Mouse (Mus musculus) CD8-positive naive resting alpha-beta T cell, adult 2 months (primary cell): ENCODE results near the gene Slc30a2.
"Not testable (repeated sequence)": the region's sequence is repeated elsewhere in the genome, so short reads cannot be mapped to it uniquely, and the experiment has no call there.

Experiments
- DNase-seq, 2 experiments: peaks; one replicate each; pipeline ENCODE4 v3.0.0; 2022; ENCODE audit warnings: low read depth in 2 of 2, low spot score in 2 of 2

Slc30a2 gene

DNA sequence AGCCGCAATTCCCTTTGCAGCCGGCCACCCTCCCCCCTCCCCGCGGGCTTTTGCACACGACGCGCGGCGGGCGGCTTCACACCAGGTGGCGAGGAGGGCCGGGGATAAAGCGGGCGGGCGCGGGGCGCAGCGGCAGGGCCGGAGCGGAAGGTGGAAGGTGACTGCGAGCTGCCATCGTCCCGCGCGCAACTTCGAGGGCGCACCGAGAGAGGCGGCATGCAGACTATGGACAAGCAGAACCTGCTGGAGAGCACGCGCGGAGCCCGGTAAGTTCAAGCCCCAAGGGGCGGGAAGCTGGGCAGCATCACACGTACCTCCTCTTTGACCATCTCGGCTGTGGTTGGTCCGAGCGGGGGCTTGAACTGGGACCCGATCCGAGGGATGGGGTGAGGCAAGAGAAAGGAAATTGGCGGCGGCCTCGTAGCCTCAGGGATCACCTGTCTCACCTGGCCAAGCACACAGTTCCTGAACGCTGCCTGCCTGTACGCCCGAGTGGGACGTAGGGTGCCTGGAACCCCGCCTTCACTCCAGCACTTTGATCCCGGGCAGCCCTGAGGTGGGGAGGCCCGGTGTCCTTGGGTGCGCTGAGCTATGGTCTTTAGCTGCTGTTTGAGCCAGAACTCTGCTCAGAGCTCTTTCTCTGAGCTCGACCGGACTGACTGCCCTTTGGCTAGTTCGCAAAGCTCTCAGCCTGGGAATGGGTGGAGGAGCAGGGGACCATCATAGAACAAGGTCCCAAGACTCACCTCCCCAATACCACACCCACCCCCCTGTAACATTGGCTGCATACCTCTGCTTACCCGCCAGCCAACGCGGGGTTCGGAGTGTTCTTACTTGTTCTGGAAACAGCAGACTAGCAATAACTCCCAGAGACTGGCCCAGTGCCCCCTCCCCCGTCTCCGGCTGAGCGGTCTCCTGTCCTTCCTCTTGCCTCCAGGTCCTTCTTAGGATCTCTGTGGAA, at the start of gene Slc30a2:
TSS of gene Slc30a2 (plus strand) at position 111 of the 961 bp plus-strand sequence.
- DNase-seq = no peak

DNA sequence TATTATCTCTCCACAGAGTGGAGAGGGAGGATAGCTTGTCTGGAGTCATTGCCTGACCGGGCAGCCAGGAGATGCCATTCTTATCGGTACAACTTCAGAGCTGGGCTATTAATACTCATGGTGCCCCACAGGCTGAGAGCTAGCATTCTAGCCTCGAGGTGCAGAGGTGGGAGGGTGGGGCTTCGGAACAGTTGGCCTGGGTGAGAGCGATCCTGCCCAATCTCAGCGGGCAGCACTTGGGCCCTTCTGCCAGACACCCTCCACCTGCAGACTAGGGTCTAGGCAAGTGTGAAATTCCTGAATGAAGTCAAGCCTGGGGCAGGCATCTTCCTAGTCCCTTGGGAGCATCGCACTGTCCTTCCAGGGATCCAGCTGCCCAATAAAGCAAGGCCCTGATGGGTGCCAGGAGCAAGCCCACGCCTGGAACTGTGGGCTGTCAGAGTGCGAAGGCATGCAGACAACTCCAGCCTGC, 49.3 kb upstream of the Slc30a2 start:
- DNase-seq = no peak

DNA sequence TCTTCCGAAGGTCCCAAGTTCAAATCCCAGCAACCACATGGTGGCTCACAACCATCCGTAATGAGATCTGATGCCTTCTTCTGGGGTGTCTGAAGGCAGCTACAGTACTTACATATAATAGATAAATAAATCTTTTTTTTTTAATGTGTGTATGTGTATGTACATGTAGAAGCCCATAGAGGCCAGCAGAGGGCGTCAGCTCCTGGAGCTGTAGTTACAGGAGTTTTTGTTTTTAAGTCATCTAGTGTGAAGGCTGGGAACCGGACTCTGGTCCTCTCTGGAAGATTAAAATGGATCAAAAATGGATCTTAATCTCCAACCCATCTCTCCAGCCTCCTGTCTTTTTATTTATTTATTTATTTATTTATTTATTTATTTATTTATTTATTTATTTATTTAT, 46.9 kb upstream of the Slc30a2 start:
- DNase-seq = not testable (repeated sequence)

DNA sequence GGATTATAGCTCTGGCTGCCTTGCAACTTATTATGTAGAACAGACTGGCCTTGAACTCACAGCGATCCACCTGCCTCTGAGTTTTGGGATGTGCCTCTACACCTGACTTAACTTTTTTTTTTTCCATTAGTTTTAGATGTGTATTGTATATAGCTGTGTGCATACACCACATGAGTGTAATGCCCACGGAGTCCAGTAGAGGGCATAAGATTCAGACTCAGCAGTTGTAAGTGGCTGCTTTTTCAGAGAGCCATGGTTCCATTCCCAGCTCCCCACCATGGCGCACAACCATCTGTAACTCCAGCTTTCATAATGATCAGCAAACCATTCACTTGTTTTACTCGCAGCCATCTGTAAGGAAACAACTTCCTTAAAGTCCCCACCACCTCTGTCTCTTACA, 46.5 kb upstream of the Slc30a2 start:
- no peak for DNase-seq

DNA sequence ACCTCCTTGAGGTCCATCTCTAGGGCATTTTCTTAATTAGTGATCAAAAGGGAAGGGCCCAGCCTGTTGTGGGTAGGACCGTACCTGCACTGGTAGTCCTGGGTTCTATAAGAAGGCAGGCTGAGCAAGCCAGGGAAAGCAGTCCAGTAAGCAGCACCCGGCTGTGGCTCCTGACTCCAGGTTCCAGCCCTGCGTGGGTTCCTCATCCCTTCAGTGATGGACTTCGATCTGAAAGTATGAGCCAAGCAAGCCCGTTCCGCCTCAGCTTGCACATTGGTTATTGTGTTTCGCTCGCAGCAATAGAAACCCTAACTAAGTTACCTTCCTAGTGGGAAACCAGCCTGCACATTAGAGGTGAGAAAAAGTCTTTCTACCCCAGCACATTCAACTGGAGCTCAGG, 45.6 kb upstream of the Slc30a2 start:
- DNase-seq = no peak

DNA sequence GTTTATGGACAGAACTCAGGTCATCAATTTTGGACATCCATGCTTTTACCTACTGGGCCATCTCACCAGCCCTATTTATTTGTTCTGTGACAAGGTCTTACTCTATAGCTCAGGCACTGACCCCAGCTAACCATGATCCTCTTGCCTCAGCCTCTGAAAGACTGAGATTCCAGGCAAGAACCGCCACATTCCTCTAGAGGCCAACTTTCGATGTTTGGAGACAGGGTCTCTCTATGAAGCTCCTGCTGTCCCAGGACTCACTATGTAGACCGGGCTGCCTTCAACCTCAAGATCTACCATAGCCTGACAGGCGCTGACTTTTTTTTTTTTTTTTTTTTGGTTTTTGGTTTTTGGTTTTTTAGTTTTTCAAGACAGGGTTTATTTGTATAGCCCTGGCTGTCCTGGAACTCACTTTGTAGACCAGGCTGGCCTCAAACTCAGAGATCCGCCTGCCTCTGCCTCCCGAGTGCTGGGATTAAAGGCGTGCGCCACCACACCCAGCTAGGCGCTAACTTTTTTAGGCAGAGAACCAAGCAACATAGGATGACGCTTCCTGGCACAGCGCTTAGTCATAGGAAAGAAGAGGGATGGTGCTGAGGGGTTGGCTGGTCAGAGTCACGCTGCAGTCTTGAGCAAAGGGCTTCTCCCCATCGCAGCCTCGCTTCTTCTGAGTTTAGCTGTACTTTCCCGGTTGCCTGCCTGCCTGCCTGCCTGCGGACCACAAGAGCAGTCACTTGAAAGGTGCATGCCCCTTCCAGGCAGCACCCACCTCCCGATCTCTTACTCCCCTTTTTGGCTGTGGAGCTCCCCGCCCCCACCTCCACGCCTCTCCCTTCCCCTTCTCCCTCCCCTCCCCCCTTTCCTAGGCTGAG, 44.1 kb upstream of the Slc30a2 start:
- DNase-seq = no peak

DNA sequence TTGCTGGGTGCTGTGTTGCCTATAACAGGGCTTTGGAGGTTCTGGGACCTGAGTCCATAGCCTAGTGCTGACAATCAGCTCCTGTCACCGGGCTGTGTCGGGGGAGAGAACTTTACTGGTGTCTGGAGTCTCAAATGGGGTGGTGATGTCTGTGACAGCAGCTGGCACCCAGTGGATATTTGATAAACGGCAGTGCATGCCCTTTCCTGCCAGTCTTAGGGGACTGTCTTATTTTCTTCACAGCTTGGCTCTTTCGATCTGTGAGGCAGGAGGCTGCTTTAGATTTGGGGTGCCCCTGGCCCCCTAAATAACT, 43.5 kb upstream of the Slc30a2 start:
- DNase-seq = no peak

DNA sequence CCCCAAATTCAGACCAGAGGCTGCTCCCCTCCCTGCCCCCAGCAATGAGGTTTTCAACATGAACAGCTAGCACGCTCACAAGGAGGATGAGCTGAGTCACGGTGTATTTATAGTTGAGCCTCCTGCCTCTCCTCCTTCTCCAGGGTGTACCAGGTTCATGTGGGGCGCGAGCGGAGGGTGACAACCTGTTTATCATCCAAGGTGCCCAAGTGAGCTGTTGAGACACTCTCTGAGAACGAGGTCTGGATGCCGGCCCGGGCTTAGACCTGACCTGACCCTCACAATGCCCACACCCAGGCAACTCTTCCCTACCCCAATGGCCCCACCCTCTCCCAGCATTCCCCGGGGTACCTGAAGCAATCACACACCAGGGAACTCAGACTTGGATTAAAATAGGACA, 42.7 kb upstream of the Slc30a2 start:
- DNase-seq = no peak

DNA sequence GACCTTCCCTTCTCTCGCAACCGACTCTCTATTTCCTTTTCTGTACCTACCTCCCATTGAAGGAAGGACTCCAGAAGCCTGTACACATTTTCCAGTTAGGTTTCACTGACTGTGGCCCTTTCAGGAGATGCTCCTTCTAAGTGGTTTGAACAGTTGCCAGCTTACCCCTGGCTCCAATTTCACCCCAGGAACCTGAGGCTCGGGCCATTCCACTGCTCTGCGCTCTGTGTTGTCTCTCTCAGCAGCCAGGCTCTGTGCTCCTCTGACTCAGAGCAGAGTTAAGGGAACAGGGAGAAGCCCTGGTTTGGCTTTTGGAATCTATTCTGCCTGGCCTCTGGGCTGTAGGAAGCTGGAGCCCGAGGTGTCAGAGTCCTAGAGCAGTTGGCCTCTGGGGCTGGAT, 40.9 kb upstream of the Slc30a2 start:
- DNase-seq = no peak

DNA sequence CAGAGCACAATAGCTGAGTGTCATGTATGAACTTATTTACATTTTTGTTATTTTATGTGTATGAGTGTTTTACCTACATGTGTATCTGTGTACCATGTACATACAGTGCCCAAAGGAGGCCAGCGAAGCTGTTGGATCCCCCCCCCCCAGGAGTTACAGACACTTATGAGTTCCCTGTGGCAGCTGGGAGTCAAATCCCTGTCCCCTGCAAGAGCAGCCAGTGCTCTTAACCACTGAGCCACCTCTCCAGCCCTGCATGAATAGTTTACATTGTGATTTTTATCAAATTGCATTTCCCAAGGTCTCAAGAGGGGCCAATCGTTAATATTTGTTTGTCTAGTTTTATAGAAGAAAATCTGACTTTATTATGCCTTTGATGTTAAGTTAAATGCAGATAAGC, 36.0 kb upstream of the Slc30a2 start:
- DNase-seq = no peak

DNA sequence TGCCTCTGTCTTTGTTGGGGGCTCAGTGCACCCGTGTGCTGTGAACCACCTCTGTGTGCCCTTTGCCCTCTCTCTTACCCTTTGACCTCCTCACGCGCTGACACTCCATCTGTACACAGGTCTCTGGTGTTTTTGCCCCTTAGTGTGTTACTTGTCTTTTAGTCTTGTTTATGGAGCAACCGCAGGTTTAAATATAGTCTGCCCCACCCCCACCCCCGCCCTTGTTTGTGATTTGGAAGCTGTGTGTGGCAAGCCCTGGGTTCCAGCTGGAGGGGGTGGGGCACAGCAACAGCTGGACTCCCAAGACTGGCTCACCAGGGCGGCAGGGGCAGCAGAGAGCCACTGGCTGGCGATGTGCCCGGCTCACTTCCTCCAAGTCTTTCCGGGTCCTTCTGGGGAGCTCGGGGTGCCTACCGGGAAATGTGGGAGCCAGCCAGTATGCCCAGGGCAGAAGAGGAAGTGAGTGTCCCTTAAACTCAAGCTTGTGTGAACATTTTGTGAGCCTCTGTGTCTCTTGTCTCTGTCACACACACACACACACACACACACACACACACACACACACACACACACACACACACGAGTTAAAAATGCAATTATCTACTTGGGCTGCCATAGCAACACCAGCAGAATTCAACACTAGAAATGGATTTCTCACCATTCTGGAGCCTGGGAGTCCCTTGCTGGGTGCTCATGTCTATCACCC, 35.5 kb upstream of the Slc30a2 start:
- DNase-seq = no peak

DNA sequence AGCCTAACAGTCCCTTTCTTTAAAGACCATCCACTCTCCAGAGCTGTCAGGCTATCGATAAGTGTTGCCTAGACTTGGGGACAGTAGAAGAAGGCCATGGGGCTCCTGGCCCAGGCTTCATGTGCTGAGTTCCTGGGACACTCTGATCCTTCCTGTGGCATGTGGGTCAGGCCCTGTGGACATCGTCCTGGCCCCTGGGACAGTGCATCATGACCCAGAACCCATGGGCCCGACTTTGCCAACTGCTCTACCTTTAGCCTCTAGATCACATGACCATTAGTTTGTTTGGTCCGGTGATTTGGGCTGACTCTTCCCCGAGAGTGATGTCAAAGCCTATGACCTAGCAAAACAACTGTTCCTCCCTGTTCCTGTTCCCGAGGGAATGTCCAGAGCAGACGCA, 32.9 kb upstream of the Slc30a2 start:
- no peak for DNase-seq

DNA sequence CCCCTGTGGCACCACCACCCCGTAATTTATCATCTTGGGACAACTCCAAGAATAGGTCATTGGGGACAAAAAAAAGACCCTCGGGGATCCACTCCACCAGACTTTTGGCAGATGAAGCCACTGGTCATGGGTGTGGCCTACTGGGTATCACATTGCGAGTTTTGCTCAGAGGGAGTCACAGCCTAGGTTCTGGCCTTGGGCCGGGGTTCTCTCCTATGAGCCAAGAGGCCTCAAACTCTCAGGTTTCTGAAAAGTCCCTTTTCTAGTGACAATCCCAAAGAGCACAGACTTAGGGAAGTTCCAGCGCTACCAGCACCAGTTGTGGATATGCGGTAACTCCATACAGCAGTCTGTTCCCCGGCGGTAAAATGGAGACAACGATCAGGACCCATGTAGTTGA, 32.3 kb upstream of the Slc30a2 start:
- DNase-seq = no peak

DNA sequence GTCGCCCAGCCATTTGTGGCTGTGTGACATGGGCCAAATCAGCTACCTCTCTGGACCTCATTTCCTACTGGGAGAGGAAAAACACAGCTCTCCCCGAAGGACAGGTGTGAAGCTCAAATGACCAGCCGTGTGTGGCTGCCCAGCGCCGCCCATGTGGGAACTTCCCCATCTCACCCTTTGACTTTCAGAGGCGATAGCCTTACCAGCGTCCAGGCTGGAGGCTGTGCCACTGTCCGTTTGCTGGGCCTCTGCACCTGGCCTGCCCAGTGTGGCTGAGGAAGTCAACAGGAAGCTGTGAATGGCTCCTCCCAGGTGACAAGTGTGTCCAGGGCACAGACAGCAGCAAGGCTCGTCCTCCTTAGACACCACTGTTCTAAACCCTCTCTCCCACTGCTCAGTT, 31.2 kb upstream of the Slc30a2 start:
- no peak for DNase-seq

DNA sequence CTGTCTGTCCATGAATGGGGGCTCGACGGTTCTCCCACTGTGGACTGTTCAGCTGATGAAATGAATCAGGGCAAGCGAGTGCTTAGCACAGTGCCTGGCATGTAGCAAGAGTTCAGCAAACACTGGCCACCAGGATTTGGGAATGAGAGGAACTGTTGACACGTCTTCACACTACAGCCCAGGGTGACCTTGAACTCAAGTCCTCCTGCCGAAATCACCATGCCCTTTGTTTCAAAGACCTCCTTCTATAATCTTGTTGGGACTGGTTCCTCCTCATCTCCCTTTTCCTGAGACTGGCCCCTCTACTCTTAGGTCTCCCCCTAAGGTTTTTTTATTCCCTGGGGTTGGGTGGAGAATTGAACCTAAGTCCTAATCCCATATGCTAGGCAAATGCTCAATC, 30.6 kb upstream of the Slc30a2 start:
- no peak for DNase-seq

DNA sequence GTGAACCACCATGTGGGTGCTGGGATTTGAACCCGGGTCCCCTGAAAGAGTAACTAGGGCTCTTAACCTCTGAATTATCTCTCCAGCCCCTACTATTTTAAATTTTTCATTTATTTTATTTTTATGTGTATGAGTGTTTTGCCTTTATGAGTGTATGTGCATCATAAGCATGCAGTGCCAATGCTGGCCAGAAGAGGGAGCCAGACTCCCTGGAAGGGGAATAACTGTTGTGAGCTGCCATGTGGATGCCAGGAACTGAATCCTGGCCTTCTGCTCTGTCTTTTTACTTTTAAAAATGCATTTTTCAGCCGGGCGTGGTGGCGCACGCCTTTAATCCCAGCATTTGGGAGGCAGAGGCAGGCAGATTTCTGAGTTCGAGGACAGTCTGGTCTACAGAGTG, 30.1 kb upstream of the Slc30a2 start:
- no peak for DNase-seq

DNA sequence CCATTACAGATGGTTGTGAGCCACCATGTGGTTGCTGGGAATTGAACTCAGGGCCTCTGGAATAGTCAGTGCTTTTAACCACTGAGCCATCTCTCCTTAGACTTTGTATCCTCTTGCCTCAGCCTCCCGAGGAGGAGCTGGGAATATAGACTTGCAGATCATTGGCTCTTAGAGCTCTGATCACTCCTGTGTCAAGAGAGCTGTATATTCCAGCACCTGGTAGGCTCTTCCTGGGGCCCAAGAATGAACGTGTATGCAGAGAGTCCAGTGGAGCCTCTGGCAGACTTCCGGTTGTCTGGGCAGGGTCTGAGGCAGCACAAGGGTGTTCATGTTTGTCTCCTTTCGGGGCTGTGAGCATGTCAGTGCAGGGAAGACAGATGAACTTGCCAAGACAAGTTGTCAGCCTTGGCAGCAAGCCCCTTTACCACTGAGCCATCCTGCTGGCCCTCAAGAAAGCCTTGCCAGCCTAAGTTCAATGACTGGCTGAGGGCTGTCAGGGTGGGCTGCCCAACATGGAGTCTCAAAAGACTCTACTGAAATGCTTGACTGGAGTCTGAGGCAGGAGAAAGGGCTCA, 28.8 kb upstream of the Slc30a2 start:
- DNase-seq = no peak

DNA sequence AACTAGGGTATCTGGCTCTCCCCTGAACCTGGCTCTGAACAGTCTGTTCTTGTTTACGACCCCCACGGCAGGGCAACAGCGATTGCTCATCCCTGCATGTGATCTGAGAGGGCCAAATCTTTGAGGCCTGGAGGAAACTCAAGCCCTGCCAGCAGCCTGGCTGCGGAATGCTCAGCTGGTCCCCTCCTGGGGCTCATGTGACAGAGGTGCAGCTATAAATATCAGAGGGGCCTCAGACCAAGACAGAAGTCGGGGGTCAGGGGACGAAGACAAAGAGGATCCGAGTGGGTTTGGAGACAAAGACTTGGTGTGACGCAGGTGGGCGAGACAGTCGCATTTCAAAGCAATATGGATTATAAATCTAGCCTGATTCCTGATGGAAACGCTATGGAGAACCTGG, 28.1 kb upstream of the Slc30a2 start, which contains the start of gene Trim63:
TSS of gene Trim63 (plus strand) at position 245 of the 400 bp plus-strand sequence.
- DNase-seq = no peak

DNA sequence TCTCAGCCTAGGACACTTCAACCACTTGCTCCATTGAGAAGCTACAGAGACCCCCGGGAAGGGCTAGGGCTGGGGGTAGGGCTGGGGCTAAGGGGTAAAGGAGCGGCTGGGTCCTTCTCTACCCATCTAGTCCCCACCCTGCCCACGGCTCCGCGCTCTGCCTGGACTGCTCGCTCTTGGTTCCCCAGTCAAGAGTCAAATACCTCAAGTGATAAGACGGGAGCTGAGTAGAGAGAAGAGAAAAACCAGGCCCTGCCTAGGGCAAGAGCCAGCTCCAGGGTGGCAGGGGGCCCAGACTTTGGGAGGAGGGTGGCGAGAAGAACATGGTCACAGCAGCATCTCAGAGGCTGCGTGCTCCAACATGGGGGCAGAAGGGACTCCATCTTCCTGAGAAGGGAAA, 27.5 kb upstream of the Slc30a2 start:
- no peak for DNase-seq

DNA sequence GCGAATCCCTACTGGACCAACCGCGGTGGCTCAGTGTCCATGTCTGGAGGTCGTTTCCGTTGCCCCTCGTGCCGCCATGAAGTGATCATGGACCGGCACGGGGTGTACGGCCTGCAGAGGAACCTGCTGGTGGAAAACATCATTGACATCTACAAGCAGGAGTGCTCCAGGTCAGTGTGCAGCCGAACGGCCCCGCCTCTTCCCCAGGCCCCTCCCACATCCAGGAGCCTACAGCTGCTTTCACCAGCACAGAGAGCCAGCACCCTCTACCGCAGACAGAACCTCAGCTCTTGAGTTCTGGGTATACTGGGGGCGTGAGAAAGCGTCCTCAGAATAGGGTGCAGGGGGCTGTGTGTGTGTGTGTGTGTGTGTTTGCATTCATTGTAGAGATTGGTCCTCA, 26.6 kb upstream of the Slc30a2 start:
- no peak for DNase-seq

DNA sequence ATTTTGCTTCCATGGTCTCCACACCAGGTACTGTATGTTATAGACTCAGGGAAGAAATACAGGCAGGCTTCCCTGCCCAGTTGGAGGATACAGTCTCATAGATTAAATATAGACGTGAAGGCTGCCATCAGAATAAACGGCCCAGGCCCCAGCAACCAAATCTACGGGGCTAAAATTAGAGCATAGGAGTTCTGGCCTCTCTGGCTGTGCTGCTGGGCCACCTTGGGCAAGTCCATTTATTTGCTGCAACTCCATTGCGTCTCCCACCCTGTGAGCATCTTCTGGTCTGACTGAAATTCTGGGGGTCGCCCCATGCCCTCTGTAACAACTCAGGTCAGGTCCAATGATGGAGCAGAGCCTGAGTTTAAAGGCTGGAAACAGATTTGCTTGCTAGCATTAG, 23.9 kb upstream of the Slc30a2 start:
- no peak for DNase-seq
